Mouse (Mus musculus) lung, postnatal 0 days (tissue): ENCODE results near the gene H2al1a. TPM values are rescaled to one million over a fixed set of nuclear protein-coding genes. Genes with fewer than 3 reads are reported as not detected.
"Not testable (repeated sequence)": the region's sequence is repeated elsewhere in the genome, so short reads cannot be mapped to it uniquely, and the experiment has no call there.

Experiments used
- ATAC-seq: fragments of 200-750 bp; cut with Nextera tagmentation; 2 replicates; pipeline ENCODE4 v1.8.0; 2017; ENCODE audit warnings: moderate library complexity
- DNase-seq: peaks from one replicate; pipeline ENCODE4 v3.0.0-alpha.2; 2016; ENCODE audit warnings: low spot score
- H3K27ac ChIP-seq: fragments of 300-500 bp; sonication (generic); 2 replicates; pipeline ENCODE4 v1.5.1; 2014; ENCODE audit warnings: antibody characterized with exemption, mild to moderate bottlenecking, low read length, mixed read lengths
- H3K27me3 ChIP-seq: fragments of 300-500 bp; sonication (generic); replicated peaks from 2 replicates; pipeline ENCODE4 v1.6.1; 2014; ENCODE audit warnings: low read length, mixed read lengths; ENCODE audit not compliant: insufficient read depth
- H3K36me3 ChIP-seq: fragments of 300-500 bp; sonication (generic); 2 replicates; pipeline ENCODE4 v1.6.1; 2014; ENCODE audit warnings: low read length, mixed read lengths; ENCODE audit not compliant: insufficient read depth
- H3K4me1 ChIP-seq: fragments of 300-500 bp; sonication (generic); 2 replicates; pipeline ENCODE4 v1.6.1; 2014; ENCODE audit warnings: antibody characterized with exemption, low read depth, low read length, mixed read lengths; ENCODE audit not compliant: insufficient read depth
- H3K4me2 ChIP-seq: fragments of 300-500 bp; sonication (generic); replicated peaks from 2 replicates; pipeline ENCODE4 v1.6.1; 2014; ENCODE audit warnings: low read depth, mild to moderate bottlenecking, low read length, moderate library complexity, mixed read lengths
- H3K4me3 ChIP-seq: fragments of 300-500 bp; sonication (generic); 2 replicates; pipeline ENCODE4 v1.5.1; 2014; ENCODE audit warnings: low read depth, low read length
- H3K9ac ChIP-seq: fragments of 300-500 bp; sonication (generic); replicated peaks from 2 replicates; pipeline ENCODE4 v1.6.1; 2014; ENCODE audit warnings: low read depth, mild to moderate bottlenecking
- H3K9me3 ChIP-seq: fragments of 300-500 bp; sonication (generic); 2 replicates; pipeline ENCODE4 v1.6.1; 2016; ENCODE audit warnings: low read length, mixed read lengths
- CTCF ChIP-seq: IDR thresholded peaks from 2 replicates; pipeline ENCODE4 v1.5.1; 2016; ENCODE audit warnings: antibody characterized with exemption, mild to moderate bottlenecking
- EP300 ChIP-seq: IDR thresholded peaks from 2 replicates; pipeline ENCODE4 v1.6.1; 2016; ENCODE audit warnings: antibody characterized with exemption, mild to moderate bottlenecking, control low read depth
- WGBS: fragments of 180-500 bp; shearing (Covaris S2); extraction: QIAGEN DNeasy Blood & Tissue Kit; methylation state at CpG from one replicate; pipeline ENCODE4 v1.1.7; 2014; 5-methylcytosine and 5-hydroxymethylcytosine counted together
- polyA plus RNA-seq: library from polyadenylated mRNA; unstranded; fragments of >200 nt; fragmentation: Nextera tagmentation; extraction: Ambion mirVana; gene quantifications from 2 replicates; pipeline ENCODE4 v1.2.1, GENCODE M21; 2015

H2al1a gene
- polyA plus RNA-seq, 1 experiment from 2014 or later = not detected

DNA sequence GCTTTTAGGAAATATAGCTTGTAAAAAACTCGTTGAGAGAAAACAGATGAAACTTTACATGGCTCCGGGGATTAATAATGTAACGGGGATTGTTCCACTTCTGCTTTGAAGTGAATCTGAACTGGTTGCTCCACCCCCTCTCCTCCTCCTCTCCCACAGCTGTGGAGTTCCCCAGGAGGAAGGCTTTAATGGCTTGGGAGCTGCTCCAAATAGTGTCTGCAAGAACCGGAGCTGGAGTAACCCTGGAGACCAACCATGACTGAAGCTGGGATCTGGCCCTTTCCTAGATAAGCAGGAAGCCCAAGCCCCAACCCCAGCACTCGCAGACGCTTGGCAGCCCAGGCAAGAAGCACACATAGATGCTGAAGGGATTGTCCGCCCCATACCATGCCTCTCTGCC is 31.3 kb upstream of the H2al1a start:
- Histone ChIP-seq H3K27me3 (no peaks in the 10 kb centered on the region), H3K4me1 (no peaks in the 10 kb centered on the region), H3K4me3 (no peak overlapping the region), H3K36me3 (no peaks in the 10 kb centered on the region), H3K4me2 (no peak overlapping the region), H3K27ac (no peak overlapping the region), H3K9ac (no peak overlapping the region), H3K9me3 (no peaks in the 10 kb centered on the region)
- TF ChIP-seq EP300 (no peak), CTCF (no peak)
- WGBS = 46% methylated on average over 7 of the region's 7 CpGs
- peak; percentile 8 for DNase-seq
- no peak for ATAC-seq

DNA sequence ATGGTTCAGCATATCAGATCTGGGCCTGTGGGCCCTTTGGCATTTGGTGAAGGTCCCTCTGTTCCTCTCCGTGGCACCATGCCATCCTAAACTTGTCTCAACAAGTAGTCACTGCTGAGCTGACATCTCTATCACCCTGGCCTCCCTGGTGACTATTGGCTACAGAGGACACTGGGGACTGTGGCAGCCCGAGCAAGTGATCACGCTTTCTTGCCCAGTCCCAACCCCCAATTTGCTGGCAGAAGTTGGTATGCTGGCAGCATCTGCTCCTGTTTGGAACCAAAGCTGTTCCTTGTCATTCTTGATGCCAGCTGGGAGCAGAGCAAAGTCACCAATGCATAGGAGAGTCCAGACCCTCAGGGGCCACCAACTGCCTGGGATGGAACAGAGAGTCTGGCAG is 30.0 kb upstream of the H2al1a start:
- Histone ChIP-seq H3K36me3 (no peaks in the 10 kb centered on the region), H3K9ac (no peak overlapping the region), H3K27ac (no peak overlapping the region), H3K9me3 (no peaks in the 10 kb centered on the region), H3K4me1 (no peaks in the 10 kb centered on the region), H3K27me3 (no peaks in the 10 kb centered on the region), H3K4me2 (no peak overlapping the region), H3K4me3 (no peak overlapping the region)
- 86% methylated on average over 3 of the region's 3 CpGs for WGBS
- ATAC-seq = no peak
- TF ChIP-seq EP300 = no peak
- TF ChIP-seq CTCF = no peak
- DNase-seq = no peak

DNA sequence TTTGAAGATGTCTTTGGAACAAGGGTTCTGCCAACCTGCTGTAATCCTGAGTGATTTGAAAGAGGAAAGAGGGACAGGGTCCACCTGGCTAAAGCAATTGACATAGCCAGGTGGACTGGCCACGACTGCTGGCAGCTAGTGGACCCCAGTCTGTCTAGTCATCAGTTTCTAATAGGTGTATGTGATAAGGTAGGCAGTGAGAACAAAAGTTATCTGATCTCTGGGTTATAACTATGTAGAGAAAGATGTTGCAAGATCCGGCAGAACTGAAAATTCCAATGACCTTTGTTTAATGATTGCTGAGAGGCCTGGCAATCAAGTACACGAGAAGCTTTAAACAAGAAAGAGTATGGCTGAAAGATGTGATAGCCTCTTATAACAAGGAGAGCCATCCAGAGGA is 25.9 kb upstream of the H2al1a start:
- no peak for ATAC-seq
- WGBS = 55% methylated on average over 3 of the region's 3 CpGs
- H3K4me1 ChIP-seq = no peaks in the 10 kb centered on the region

DNA sequence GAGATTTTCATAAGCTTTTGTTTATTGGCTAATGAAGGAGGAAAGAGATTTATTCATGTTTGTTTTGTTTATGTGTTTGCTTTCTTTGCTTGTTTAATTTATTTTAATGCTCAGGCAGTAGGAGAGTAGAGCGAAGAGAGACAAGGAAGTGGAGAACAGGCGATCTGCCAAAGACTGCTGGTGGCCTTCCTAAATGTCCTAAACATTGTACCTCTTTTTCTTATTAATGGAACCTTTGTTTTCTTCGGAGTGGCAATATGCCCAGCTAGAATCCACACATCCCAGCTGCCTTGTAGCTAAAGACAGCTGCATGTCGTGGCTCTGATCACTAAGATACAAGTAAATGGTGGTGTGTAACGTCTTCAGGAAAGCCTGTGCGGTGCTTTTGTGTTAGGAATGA is 22.0 kb upstream of the H2al1a start:
- TF ChIP-seq CTCF (no peak), EP300 (no peak)
- H3K36me3 ChIP-seq = no peaks in the 10 kb centered on the region
- no peak overlapping the region for H3K4me2 ChIP-seq
- H3K4me1 ChIP-seq = no peaks in the 10 kb centered on the region
- no peak overlapping the region for H3K9ac ChIP-seq
- H3K4me3 ChIP-seq = no peak overlapping the region
- ATAC-seq (no peak), DNase-seq (no peak)
- H3K9me3 ChIP-seq = no peaks in the 10 kb centered on the region
- H3K27me3 ChIP-seq = no peaks in the 10 kb centered on the region
- no peak overlapping the region for H3K27ac ChIP-seq
- 51% methylated on average over 6 of the region's 6 CpGs for WGBS

More for the DNA sequence above, 25.9 kb upstream of the H2al1a start:
- H3K9me3 ChIP-seq = no peaks in the 10 kb centered on the region
- DNase-seq = no peak
- no peaks in the 10 kb centered on the region for H3K36me3 ChIP-seq
- no peak overlapping the region for H3K27ac ChIP-seq
- H3K9ac ChIP-seq = no peak overlapping the region
- no peak overlapping the region for H3K4me3 ChIP-seq
- TF ChIP-seq EP300 = no peak
- no peak for TF ChIP-seq CTCF
- no peak overlapping the region for H3K4me2 ChIP-seq
- H3K27me3 ChIP-seq = no peaks in the 10 kb centered on the region

GRCm38 (mm10) chrX:11280741-11281140 is 18.3 kb upstream of the H2al1a start:
- H3K36me3 ChIP-seq = no peaks in the 10 kb centered on the region
- DNase-seq (no peak), ATAC-seq (no peak)
- 51% methylated on average over 2 of the region's 2 CpGs for WGBS
- no peak overlapping the region for H3K9ac ChIP-seq
- no peaks in the 10 kb centered on the region for H3K9me3 ChIP-seq
- H3K27ac ChIP-seq = no peak overlapping the region
- H3K4me2 ChIP-seq = no peak overlapping the region
- no peaks in the 10 kb centered on the region for H3K4me1 ChIP-seq
- H3K4me3 ChIP-seq = no peak overlapping the region
- TF ChIP-seq CTCF (no peak), EP300 (no peak)
- H3K27me3 ChIP-seq = no peaks in the 10 kb centered on the region

GRCm38 (mm10) chrX:11288306-11288882 is 10.7 kb upstream of the H2al1a start:
- Histone ChIP-seq H3K27me3 (no peaks in the 10 kb centered on the region), H3K4me2 (no peak overlapping the region), H3K4me3 (no peak overlapping the region), H3K36me3 (no peaks in the 10 kb centered on the region), H3K27ac (no peak overlapping the region), H3K4me1 (no peaks in the 10 kb centered on the region), H3K9me3 (no peaks in the 10 kb centered on the region), H3K9ac (no peak overlapping the region)
- ATAC-seq (peak; percentile 74), DNase-seq (peak; percentile 28)
- 0 out of 2 replicates have a peak, but pooled peaks have one; percentile 22 for TF ChIP-seq EP300
- no peak for TF ChIP-seq CTCF
- WGBS = 37% methylated on average over 14 of the region's 14 CpGs

DNA sequence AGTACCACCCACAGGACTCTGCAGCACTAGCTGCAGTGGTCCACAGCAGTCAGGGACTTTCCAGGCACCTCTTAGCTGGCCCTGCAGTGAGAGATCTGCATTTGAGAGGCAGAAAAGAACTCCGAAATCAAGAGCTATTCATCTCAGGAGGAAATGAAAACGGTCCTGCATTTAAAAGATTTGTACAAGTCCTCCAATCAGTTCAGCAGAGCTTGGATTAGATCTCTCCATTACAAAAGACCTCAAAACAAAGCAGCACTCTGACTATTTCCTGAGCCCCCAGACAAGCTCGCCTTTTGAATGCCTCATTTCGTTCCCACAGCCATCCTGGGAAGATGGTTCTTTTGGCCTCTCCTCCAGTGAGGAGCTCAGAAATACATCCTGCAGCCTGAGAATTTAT is 9.8 kb upstream of the H2al1a start:
- TF ChIP-seq EP300 (no peak), CTCF (no peak)
- no peak for ATAC-seq

DNA sequence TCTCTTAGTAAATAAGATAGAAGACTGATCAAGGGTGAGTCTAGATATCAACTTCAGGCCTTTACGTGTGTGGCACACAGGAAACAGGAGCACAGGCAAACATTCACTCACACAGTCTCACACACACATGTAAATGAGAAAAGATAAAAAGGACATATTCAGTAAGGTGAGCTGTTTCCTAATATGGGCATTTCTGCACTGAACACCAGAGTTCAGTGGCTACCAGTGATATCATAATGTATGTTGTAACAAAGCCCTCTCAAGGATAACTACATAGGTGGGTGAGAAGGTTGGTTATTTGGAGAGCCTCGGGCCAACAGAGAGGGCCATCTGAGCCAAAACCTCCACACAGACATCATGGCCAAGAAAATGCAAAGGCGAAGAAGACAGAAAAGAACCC is 3.1 kb downstream of the H2al1a start, which contains the start of gene H2al1b:
TSS of gene H2al1b (plus strand) at position 301 of the 400 bp plus-strand sequence.
- H3K4me1 ChIP-seq, H3K9ac ChIP-seq: not testable (repeated sequence)
- 94% methylated on average over 1 of the region's 3 CpGs for WGBS

More for the DNA sequence above, 9.8 kb upstream of the H2al1a start:
- DNase-seq = no peak
- H3K4me3 ChIP-seq = no peak overlapping the region
- H3K27ac ChIP-seq = no peak overlapping the region
- H3K36me3 ChIP-seq = no peaks in the 10 kb centered on the region
- no peaks in the 10 kb centered on the region for H3K27me3 ChIP-seq
- no peak overlapping the region for H3K9ac ChIP-seq
- H3K9me3 ChIP-seq = no peaks in the 10 kb centered on the region
- 57% methylated on average over 4 of the region's 4 CpGs for WGBS
- H3K4me2 ChIP-seq = no peak overlapping the region
- H3K4me1 ChIP-seq = no peaks in the 10 kb centered on the region

GRCm38 (mm10) chrX:11305355-11305754 is 6.3 kb downstream of the H2al1a start, which contains the start of gene H2al1c:
H2al1c (plus strand) TSS chrX:11305655.
- H3K36me3 ChIP-seq, H3K4me2 ChIP-seq, H3K4me3 ChIP-seq, H3K27ac ChIP-seq, H3K9me3 ChIP-seq, H3K27me3 ChIP-seq, H3K4me1 ChIP-seq, ATAC-seq, DNase-seq, H3K9ac ChIP-seq: not testable (repeated sequence)
- 57% methylated on average over 1 of the region's 6 CpGs for WGBS

More for the DNA sequence above, 3.1 kb downstream of the H2al1a start, which contains the start of gene H2al1b:
- not testable (repeated sequence) for DNase-seq, H3K4me3 ChIP-seq, H3K9me3 ChIP-seq, H3K4me2 ChIP-seq, ATAC-seq, H3K27ac ChIP-seq, H3K36me3 ChIP-seq, H3K27me3 ChIP-seq
